Mouse (Mus musculus) embryonic facial prominence, embryonic 14.5 days (tissue): ENCODE data around the gene 1700010B08Rik. TPM values are rescaled to one million over a fixed set of nuclear protein-coding genes. Genes with fewer than 3 reads are reported as not detected.

Source experiments
- ATAC-seq: fragments of 200-750 bp; cut with Nextera tagmentation; 2 replicates; pipeline ENCODE4 v1.8.0; 2017; ENCODE audit warnings: low read depth, moderate number of reproducible peaks, moderate TSS enrichment
- DNase-seq: peaks from one replicate; pipeline ENCODE4 v3.0.0-alpha.2; 2015; ENCODE audit warnings: low spot score
- H3K27ac ChIP-seq: fragments of 300-500 bp; sonication (generic); replicated peaks from 2 replicates; pipeline ENCODE4 v1.5.1; 2014; ENCODE audit warnings: low read depth, mild to moderate bottlenecking, low read length, moderate library complexity
- H3K27me3 ChIP-seq: fragments of 300-500 bp; sonication (generic); replicated peaks from 2 replicates; pipeline ENCODE4 v1.6.1; 2014; ENCODE audit warnings: low read length; ENCODE audit not compliant: control insufficient read depth, insufficient read depth
- H3K36me3 ChIP-seq: fragments of 300-500 bp; sonication (generic); 2 replicates; pipeline ENCODE4 v1.6.1; 2014; ENCODE audit warnings: low read length, mixed read lengths; ENCODE audit not compliant: control insufficient read depth, insufficient read depth
- H3K4me1 ChIP-seq: fragments of 300-500 bp; sonication (generic); 2 replicates; pipeline ENCODE4 v1.6.1; 2014; ENCODE audit warnings: antibody characterized with exemption, low read length; ENCODE audit not compliant: control insufficient read depth, insufficient read depth
- H3K4me2 ChIP-seq: fragments of 300-500 bp; sonication (generic); 2 replicates; pipeline ENCODE4 v1.6.1; 2014; ENCODE audit warnings: low read depth, mild to moderate bottlenecking, low read length, moderate library complexity, mixed read lengths
- H3K4me3 ChIP-seq: fragments of 300-500 bp; sonication (generic); 2 replicates; pipeline ENCODE4 v1.5.1; 2014; ENCODE audit warnings: low read depth, mild to moderate bottlenecking, low read length
- H3K9ac ChIP-seq: fragments of 300-500 bp; sonication (generic); 2 replicates; pipeline ENCODE4 v1.6.1; 2014; ENCODE audit warnings: low read depth, mild to moderate bottlenecking, low read length, moderate library complexity, mixed read lengths
- H3K9me3 ChIP-seq: fragments of 300-500 bp; sonication (generic); 2 replicates; pipeline ENCODE4 v1.6.1; 2016; ENCODE audit warnings: low read length; ENCODE audit not compliant: control insufficient read depth
- WGBS: fragments of 180-500 bp; shearing (Covaris S2); extraction: QIAGEN DNeasy Blood & Tissue Kit; methylation state at CpG from one replicate; pipeline ENCODE4 v1.1.7; 2014; 5-methylcytosine and 5-hydroxymethylcytosine counted together
- polyA plus RNA-seq: library from polyadenylated mRNA; unstranded; fragments of >200 nt; fragmentation: Nextera tagmentation; extraction: Ambion mirVana; gene quantifications from 2 replicates; pipeline ENCODE4 v1.2.1, GENCODE M21; 2014

The 1700010B08Rik gene
- polyA plus RNA-seq, 1 experiment from 2014 or later: not detected

DNA sequence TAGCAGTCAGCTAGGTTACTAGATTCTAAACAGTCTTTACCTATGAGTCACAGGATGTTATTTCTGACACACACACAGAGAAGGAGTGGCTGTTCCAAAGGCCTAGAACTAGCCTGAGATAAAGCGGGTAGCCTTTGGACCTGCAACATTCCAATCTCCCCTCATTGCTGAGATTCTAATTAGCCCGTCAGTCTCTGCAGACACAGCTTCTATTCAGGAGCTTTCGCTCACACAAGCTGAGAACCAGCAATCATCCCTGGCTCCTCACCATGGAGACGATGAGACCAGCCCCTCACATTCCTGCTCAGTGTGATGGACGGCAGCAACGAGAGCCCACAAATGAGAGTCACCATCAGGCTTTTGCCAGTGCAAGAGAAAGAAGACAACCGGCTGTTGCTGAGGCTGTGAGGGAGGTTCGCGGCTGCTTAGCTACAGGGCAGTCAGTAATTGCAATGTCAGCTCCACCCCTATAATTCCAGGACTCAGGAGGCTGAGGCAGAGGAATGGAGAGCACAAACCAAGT lies 11.3 kb downstream of the 1700010B08Rik start:
- H3K27me3 ChIP-seq: no peaks in the 10 kb centered on the region
- WGBS: 6% methylated on average over 9 of the region's 9 CpGs
- H3K4me2 ChIP-seq: 0 out of 2 replicates have a peak overlapping the region, but pooled peaks have one; percentile 0

DNA sequence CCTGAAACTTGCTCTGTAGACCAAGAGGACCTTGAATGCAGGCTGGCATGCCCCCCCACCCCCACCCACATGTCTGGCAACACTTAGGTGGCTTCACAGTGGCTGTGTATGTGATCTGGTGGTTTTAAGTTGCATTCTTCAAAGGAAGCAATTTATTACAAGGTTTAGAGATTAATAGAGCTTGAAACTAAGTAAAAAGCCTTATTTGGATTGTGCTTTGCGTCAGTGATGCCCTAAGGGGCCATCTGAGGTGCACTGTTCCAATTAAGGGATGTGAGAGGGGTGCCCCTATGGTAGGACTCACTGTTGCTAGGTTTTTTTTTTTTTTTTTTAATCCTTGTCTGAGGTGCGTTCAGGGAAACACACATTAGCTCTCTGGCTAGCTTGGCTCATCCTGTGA lies 15.2 kb downstream of the 1700010B08Rik start:
- Histone ChIP-seq H3K36me3 (0 out of 2 replicates have a peak, but pooled peaks cover 5% of the 10 kb centered on the region), H3K4me1 (peaks cover 10% of the 10 kb centered on the region), H3K27ac (no peak overlapping the region), H3K4me3 (no peak overlapping the region), H3K4me2 (no peak overlapping the region), H3K27me3 (no peaks in the 10 kb centered on the region), H3K9ac (no peak overlapping the region), H3K9me3 (no peaks in the 10 kb centered on the region)
- DNase-seq: no peak
- 39% methylated on average over 2 of the region's 2 CpGs for WGBS
- no peak for ATAC-seq

More for the DNA sequence above, 11.3 kb downstream of the 1700010B08Rik start:
- Histone ChIP-seq H3K36me3 (no peaks in the 10 kb centered on the region), H3K4me1 (no peaks in the 10 kb centered on the region), H3K27ac (no peak overlapping the region), H3K9ac (no peak overlapping the region), H3K9me3 (no peaks in the 10 kb centered on the region), H3K4me3 (no peak overlapping the region)
- ATAC-seq (peak; percentile 74; the same call in 1 of the 2 replicates), DNase-seq (peak; percentile 65)

DNA sequence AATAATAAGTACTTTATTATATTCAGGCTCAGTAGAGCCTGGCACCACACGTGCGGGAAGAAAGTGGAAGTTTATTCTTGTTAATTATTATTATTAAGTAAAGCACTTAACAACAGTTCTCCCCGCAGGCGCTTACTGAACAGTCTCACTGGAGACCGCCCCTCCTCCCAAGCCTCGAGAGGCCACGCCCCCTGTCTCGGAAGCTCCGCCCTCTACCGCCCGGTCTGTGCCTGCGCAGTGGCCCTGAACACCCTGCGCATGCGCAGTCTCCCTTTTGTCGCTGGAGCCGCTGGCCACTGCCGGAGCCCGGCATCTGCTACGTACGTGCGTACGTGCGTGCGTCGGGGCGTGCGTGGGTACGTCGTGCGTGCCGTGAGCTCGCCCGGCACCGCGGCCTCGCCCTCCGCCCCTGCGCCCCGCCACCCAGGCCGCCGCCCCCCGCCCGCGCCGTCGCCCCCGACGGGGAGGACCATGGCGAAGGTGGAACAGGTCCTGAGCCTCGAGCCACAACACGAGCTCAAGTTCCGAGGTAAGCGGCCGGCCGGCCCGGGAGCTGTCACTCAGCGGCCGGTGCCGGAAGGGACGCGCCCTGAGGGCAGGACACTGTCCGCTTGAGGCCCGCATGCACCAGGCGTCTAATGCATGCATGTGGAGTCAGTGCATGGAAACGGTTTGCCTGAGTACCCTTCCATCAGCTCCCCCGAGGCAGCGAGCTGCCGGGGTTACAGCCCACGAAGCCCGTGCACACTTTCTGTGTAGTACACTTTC lies 18.2 kb downstream of the 1700010B08Rik start, which contains the start of gene Vapb:
Vapb (plus strand) TSS at position 290 of the 768 bp plus-strand sequence.
- H3K9me3 ChIP-seq: no peaks in the 10 kb centered on the region
- peak within 1 kb of the TSS; percentile 70 for H3K4me2 ChIP-seq
- H3K36me3 ChIP-seq: 0 out of 2 replicates have a peak, but pooled peaks cover 5% of the 10 kb centered on the region
- peak within 1 kb of the TSS; percentile 82 for H3K27ac ChIP-seq
- peak; percentile 98 for ATAC-seq
- 1% methylated on average over 35 of the region's 70 CpGs for WGBS
- DNase-seq: peak; percentile 99
- no peaks in the 10 kb centered on the region for H3K27me3 ChIP-seq
- peak within 1 kb of the TSS; percentile 90 for H3K9ac ChIP-seq
- peak within 1 kb of the TSS; percentile 94 for H3K4me3 ChIP-seq
- H3K4me1 ChIP-seq: peaks cover 10% of the 10 kb centered on the region

DNA sequence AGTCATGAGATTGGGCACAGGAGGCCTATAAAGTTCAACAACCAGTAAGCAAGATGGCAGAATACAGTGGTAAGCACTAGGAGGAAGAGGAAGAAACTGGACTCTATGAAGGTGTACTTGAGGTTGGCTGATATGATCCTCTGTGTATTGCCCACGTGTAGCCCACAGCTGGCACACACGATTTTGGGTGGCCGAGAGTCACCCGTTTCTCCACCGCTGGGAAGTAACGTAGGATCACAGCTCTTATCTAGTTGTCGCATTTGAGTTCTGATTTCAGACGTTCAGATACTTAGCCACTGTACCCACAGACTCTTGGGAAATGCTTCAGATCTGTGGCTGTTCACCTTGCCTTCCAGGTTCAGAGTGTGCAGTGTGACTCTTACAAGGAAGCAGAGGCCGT lies 19.0 kb downstream of the 1700010B08Rik start:
- 81% methylated on average over 9 of the region's 9 CpGs for WGBS
- Histone ChIP-seq H3K4me3 (peak overlapping the region; percentile 94), H3K27me3 (no peaks in the 10 kb centered on the region)

DNA sequence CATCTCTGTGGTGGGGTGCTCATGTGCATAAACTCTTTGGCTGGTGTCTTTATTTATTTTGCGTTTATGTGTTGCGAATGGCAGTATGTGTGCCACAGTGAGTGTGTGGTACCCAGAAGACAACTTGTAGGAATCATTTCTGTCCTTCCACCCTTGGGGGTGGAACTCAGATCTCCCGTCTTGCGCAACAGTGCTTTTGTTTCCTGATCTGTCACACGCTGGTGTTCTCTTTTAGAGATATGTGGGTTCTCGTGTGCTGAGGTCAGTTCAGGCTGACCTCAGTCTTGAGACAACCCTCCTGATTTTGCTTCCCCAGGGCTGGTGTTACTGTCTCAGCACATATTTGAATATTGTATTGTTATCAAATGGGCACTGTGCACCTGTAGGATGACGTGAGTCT lies 19.9 kb downstream of the 1700010B08Rik start:
- H3K9ac ChIP-seq: no peak overlapping the region
- ATAC-seq (no peak), DNase-seq (no peak)
- 94% methylated on average over 7 of the region's 7 CpGs for WGBS
- 0 out of 2 replicates have a peak, but pooled peaks cover 5% of the 10 kb centered on the region for H3K36me3 ChIP-seq
- H3K9me3 ChIP-seq: no peaks in the 10 kb centered on the region
- H3K27ac ChIP-seq: no peak overlapping the region
- no peak overlapping the region for H3K4me2 ChIP-seq
- peaks cover 10% of the 10 kb centered on the region for H3K4me1 ChIP-seq
- no peaks in the 10 kb centered on the region for H3K27me3 ChIP-seq
- H3K4me3 ChIP-seq: no peak overlapping the region

More for the DNA sequence above, 19.0 kb downstream of the 1700010B08Rik start:
- 0 out of 2 replicates have a peak overlapping the region, but pooled peaks have one; percentile 82 for H3K27ac ChIP-seq
- ATAC-seq: no peak
- 0 out of 2 replicates have a peak, but pooled peaks cover 5% of the 10 kb centered on the region for H3K36me3 ChIP-seq
- no peaks in the 10 kb centered on the region for H3K9me3 ChIP-seq
- peak overlapping the region; percentile 70 for H3K4me2 ChIP-seq
- no peak for DNase-seq
- peak overlapping the region; percentile 90 for H3K9ac ChIP-seq
- H3K4me1 ChIP-seq: peaks cover 10% of the 10 kb centered on the region

DNA sequence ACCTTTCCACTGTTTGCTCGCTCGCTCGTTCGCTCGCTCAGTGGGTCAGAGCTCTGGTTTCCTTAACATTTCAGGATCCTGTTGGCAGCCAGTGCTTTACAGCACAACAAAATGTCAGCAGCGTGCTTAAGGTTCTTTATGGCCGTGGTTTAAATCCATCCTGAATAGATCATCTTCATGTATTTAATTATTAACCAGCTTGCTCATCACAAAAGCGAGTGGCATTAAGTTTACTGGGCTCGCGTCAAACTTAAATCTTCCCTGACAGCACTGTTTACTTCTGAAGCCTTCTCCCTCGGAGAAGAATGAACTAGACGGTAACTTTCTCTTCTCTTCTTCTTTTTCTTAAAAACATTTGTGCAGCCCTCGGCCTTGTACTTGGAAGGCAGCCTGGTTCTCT lies 22.9 kb downstream of the 1700010B08Rik start:
- H3K4me1 ChIP-seq: peaks cover 10% of the 10 kb centered on the region
- H3K27me3 ChIP-seq: no peaks in the 10 kb centered on the region
- H3K9ac ChIP-seq: no peak overlapping the region
- H3K9me3 ChIP-seq: peaks cover 7% of the 10 kb centered on the region; the same call in 1 of the 2 replicates
- H3K4me3 ChIP-seq: no peak overlapping the region
- H3K36me3 ChIP-seq: peaks cover 5% of the 10 kb centered on the region; the same call in 1 of the 2 replicates
- no peak overlapping the region for H3K4me2 ChIP-seq
- peak overlapping the region; percentile 42; the same call in 1 of the 2 replicates for H3K27ac ChIP-seq
- DNase-seq (no peak), ATAC-seq (no peak)
- 80% methylated on average over 13 of the region's 13 CpGs for WGBS

DNA sequence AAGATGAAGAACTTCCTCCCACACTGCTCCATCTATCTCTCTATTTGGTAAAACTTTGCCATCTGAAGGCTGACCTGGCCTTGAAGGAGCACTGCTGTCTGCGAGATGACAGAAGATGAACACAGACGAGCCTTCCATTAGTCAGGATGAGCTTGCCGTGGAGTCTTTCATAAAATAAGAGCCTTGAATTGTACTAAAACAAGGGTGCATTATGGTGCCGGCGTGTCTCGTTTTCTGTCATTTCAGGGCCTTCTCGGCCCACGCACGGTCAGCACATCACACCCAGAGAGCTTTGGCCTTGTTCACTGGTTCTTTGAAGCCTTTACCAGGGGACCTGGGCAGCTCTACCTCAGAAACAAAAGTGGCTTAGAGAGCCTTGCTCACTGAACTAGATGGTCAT lies 23.5 kb downstream of the 1700010B08Rik start:
- Histone ChIP-seq H3K4me1 (peaks cover 10% of the 10 kb centered on the region), H3K4me2 (no peak overlapping the region), H3K4me3 (no peak overlapping the region), H3K36me3 (peaks cover 5% of the 10 kb centered on the region; the same call in 1 of the 2 replicates), H3K27ac (no peak overlapping the region), H3K9me3 (peaks cover 7% of the 10 kb centered on the region; the same call in 1 of the 2 replicates), H3K9ac (no peak overlapping the region), H3K27me3 (no peaks in the 10 kb centered on the region)
- DNase-seq (no peak), ATAC-seq (no peak)
- 92% methylated on average over 9 of the region's 9 CpGs for WGBS

DNA sequence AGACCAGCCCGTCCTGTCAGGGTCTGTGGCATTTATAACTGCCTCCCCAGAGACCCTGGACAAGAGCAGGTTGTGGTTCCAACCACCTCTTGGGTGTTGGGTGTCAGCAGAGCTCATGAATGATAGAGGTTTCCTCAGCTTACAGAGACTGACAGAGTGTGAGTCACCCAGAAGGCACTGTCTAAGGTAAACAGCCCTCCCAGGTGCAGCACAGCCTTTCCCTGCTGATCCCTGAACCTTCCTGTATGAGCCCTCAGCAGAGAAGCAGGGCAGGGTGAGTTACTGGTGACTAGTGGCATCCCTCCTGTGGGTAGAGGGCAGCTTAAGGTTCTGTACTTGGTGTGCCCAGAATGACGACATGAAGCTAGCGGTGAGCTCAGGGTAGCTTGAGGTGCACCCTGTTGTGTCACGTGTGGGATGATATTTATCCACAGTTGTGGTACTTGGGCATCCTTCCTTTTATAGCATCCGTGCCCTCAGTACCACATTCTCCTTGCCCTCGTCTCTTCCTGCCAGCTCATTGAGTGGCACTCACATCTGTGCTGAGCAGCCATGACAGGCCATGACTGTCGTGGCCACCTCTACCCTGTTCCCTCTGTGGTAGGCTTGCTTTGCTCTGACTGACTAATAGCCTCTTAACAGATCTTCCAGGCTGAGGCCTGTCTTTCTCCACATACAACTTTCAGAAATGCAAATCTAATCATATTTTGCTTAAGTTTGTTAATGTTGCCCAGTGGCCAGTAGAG lies 25.0 kb downstream of the 1700010B08Rik start:
- peaks cover 7% of the 10 kb centered on the region; the same call in 1 of the 2 replicates for H3K9me3 ChIP-seq
- no peak for ATAC-seq
- no peak overlapping the region for H3K4me2 ChIP-seq
- H3K36me3 ChIP-seq: peaks cover 2% of the 10 kb centered on the region; the same call in 1 of the 2 replicates
- peaks cover under 1% of the 10 kb centered on the region; the same call in 1 of the 2 replicates for H3K4me1 ChIP-seq
- no peak for DNase-seq
- H3K4me3 ChIP-seq: no peak overlapping the region
- no peak overlapping the region for H3K27ac ChIP-seq
- no peak overlapping the region for H3K9ac ChIP-seq
- WGBS: 89% methylated on average over 7 of the region's 7 CpGs
- H3K27me3 ChIP-seq: no peaks in the 10 kb centered on the region
